24 mouse cellular contexts compared by ENCODE assay signal in the genomic region with DNA sequence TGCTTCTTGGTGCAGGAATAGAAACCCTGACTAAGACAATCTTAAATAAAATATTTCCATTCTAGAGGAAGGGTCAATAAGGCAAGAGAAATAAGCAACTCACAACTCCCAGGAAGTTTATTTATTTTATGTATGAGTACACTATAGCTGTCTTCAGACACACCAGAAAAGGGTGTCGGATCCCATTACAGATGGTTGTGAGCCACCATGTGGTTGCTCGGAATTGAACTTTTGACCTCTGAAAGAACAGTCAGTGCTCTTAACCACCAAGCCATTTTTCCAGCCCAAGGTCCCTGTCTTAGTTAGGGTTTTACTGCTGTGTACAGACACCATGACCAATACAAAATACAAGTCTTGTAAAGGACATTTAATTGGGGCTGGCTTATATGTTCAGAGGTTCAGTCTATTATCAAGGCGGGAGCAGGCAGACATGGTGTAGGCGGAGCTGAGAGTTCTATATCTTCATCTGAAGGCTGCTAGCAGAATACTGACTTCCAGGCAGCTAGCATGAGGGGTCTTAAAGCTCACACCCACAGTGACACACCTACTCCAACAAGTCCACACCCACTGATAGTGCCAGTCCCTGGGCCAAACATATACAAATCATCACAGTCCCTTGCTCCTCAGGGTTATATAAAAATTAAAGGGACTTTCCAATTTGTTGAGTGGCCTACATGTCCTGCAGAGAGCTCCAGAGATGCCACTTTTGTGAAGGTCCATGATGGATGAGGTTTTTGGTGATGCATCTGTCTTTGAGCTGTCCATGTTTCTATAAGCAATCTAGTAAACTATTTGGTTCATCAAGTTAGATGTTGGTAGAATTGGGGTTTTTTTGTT. TPM values are rescaled to one million over a fixed set of nuclear protein-coding genes. Genes with fewer than 3 reads are reported as not detected.
DNase-seq lines count a peak whose midpoint lies in the region; ATAC-seq and TF ChIP-seq lines count a peak whose summit lies in the region.
"Had no signal": no experiment of that assay in that cellular context is flagged by ENCODE, and none has a peak within 500 bp of the region (broad histone marks: within the 10 kb centered on the region; RNA-seq: fewer than 3 reads in every experiment).

No protein-coding gene starts in this region.

- no peak for DNase-seq in stomach, postnatal 0 days (ENCODE audit: low spot score)
- peak; percentile 46 to 55 (median 47) for DNase-seq in liver, embryonic 14.5 days (ENCODE audit: low read depth in 3 of 3, low spot score in 3 of 3)
- no peak for DNase-seq in right cerebral cortex, postnatal 10 days (ENCODE audit: low spot score in 2 of 2)
- DNase-seq in thymus, postnatal 14 days = no peak
- no peak for DNase-seq in layer of hippocampus, postnatal 36 days
- no peak for DNase-seq in gastrocnemius, postnatal 14 days
- DNase-seq: adrenal gland, postnatal 25 days; cerebellum, adult 18-20 months; cerebellum, postnatal 14 days; gastrocnemius, postnatal 10 days; heart, adult 11 months; kidney, adult 2 months; kidney, postnatal 10 days; lung, adult 18-20 months; lung, postnatal 10 days; midbrain, embryonic 14.5 days; right cerebral cortex, postnatal 25 days; thymus, postnatal 25 days had no signal

- H3K27ac ChIP-seq in stomach, embryonic 15.5 days = no peak overlapping the region
- no peak overlapping the region for H3K27ac ChIP-seq in stomach, postnatal 0 days (replicated peaks)
- peak overlapping the region; percentile 78 for H3K27ac ChIP-seq in liver, embryonic 14.5 days
- H3K27ac ChIP-seq: forebrain, embryonic 12.5 days; hindbrain, embryonic 15.5 days; neural tube, embryonic 12.5 days had no signal

- no peaks in the 10 kb centered on the region for H3K9me3 ChIP-seq in stomach, embryonic 15.5 days
- no peaks in the 10 kb centered on the region for H3K9me3 ChIP-seq in stomach, postnatal 0 days (ENCODE audit: control insufficient read depth, low read length)
- no peaks in the 10 kb centered on the region for H3K9me3 ChIP-seq in liver, embryonic 14.5 days (ENCODE audit: control insufficient read depth, low read length)
- H3K9me3 ChIP-seq: forebrain, embryonic 12.5 days; hindbrain, embryonic 15.5 days; neural tube, embryonic 12.5 days had no signal

- H3K27me3 ChIP-seq in stomach, embryonic 15.5 days (replicated peaks) = no peaks in the 10 kb centered on the region
- H3K27me3 ChIP-seq in stomach, postnatal 0 days (ENCODE audit: control insufficient read depth, insufficient read depth, low read length) = no peaks in the 10 kb centered on the region
- no peaks in the 10 kb centered on the region for H3K27me3 ChIP-seq in liver, embryonic 14.5 days (ENCODE audit: control insufficient read depth, insufficient read depth, low read length)
- H3K27me3 ChIP-seq: forebrain, embryonic 12.5 days; hindbrain, embryonic 15.5 days; neural tube, embryonic 12.5 days had no signal

- no peak overlapping the region for H3K9ac ChIP-seq in stomach, embryonic 15.5 days
- H3K9ac ChIP-seq in stomach, postnatal 0 days (ENCODE audit: low read length) = no peak overlapping the region
- no peak overlapping the region for H3K9ac ChIP-seq in liver, embryonic 14.5 days (replicated peaks)
- H3K9ac ChIP-seq: forebrain, embryonic 12.5 days; hindbrain, embryonic 15.5 days; neural tube, embryonic 12.5 days had no signal

- no peak overlapping the region for H3K4me3 ChIP-seq in stomach, embryonic 15.5 days (replicated peaks)
- H3K4me3 ChIP-seq in stomach, postnatal 0 days (ENCODE audit: low read depth, low read length) = no peak overlapping the region
- no peak overlapping the region for H3K4me3 ChIP-seq in liver, embryonic 14.5 days (ENCODE audit: insufficient read depth in 1 of 2, low read depth in 2 of 2, low read length in 2 of 2)
- H3K4me3 ChIP-seq: forebrain, embryonic 12.5 days; hindbrain, embryonic 15.5 days; neural tube, embryonic 12.5 days had no signal

- TF ChIP-seq CTCF in stomach, postnatal 0 days (IDR thresholded peaks at IDR 0.05; ENCODE audit: low read depth) = no peak
- TF ChIP-seq CTCF in liver, embryonic 14.5 days (IDR thresholded peaks at IDR 0.05; ENCODE audit: low read depth) = no peak

- 79% methylated on average over 4 of the region's 4 CpGs for WGBS in stomach, embryonic 15.5 days
- 88% methylated on average over 4 of the region's 4 CpGs for WGBS in stomach, postnatal 0 days
- 39% methylated on average over 4 of the region's 4 CpGs for WGBS in liver, embryonic 14.5 days (ENCODE audit: insufficient replicate concordance)

- ATAC-seq in stomach, embryonic 15.5 days (ENCODE audit: insufficient read depth, low FRiP score, low read depth) = peak; percentile 50; the same call in 1 of the 2 replicates
- ATAC-seq in stomach, postnatal 0 days (ENCODE audit: low FRiP score, low TSS enrichment) = no peak
- peak; percentile 72 for ATAC-seq in erythroblast, adult 5-6 weeks (replicated peaks; ENCODE audit: low FRiP score, poor library complexity, severe bottlenecking)
- peak; percentile 89 for ATAC-seq in liver, embryonic 14.5 days (ENCODE audit: insufficient read depth)

- intact Hi-C loops in gastrocnemius, postnatal 14 days (cut with DNase I; ENCODE audit: low total_unique reads) = no loop called here

- no peak overlapping the region for H3K4me2 ChIP-seq in stomach, embryonic 15.5 days
- H3K4me2 ChIP-seq in stomach, postnatal 0 days (replicated peaks; ENCODE audit: low read depth) = no peak overlapping the region
- peak overlapping the region; percentile 45 for H3K4me2 ChIP-seq in liver, embryonic 14.5 days (ENCODE audit: low read depth)
- H3K4me2 ChIP-seq: forebrain, embryonic 12.5 days; heart, embryonic 11.5 days; hindbrain, embryonic 15.5 days; neural tube, embryonic 12.5 days had no signal

- no peak for TF ChIP-seq EP300 in stomach, postnatal 0 days (optimal IDR thresholded peaks at IDR 0.05)
- no peak for TF ChIP-seq EP300 in liver, embryonic 14.5 days (IDR thresholded peaks at IDR 0.05; ENCODE audit: low read depth)

- H3K36me3 ChIP-seq in stomach, embryonic 15.5 days = no peaks in the 10 kb centered on the region
- H3K36me3 ChIP-seq in stomach, postnatal 0 days (ENCODE audit: control insufficient read depth, insufficient read depth, low read length) = 0 out of 2 replicates have a peak, but pooled peaks cover 4% of the 10 kb centered on the region
- H3K36me3 ChIP-seq in liver, embryonic 14.5 days (replicated peaks; ENCODE audit: control insufficient read depth, insufficient read depth, low read depth) = no peaks in the 10 kb centered on the region; the same call in 1 of the 2 replicates
- H3K36me3 ChIP-seq: forebrain, embryonic 12.5 days had no signal

- no peaks in the 10 kb centered on the region for H3K4me1 ChIP-seq in stomach, embryonic 15.5 days
- no peaks in the 10 kb centered on the region for H3K4me1 ChIP-seq in stomach, postnatal 0 days (replicated peaks; ENCODE audit: control insufficient read depth, insufficient read depth)
- peaks cover 15 to 24% of the 10 kb centered on the region in 2 experiments for H3K4me1 ChIP-seq in liver, embryonic 14.5 days (replicated peaks; ENCODE audit: control insufficient read depth in 2 of 2, insufficient read depth in 2 of 2, low read length in 1 of 2)
- H3K4me1 ChIP-seq: forebrain, embryonic 12.5 days; neural tube, embryonic 12.5 days had no signal

RNA-seq across cellular contexts. Expression of a gene that starts 9.0 kb away (rescaled TPM):
- polyA plus RNA-seq in stomach, embryonic 15.5 days (2015; fragmentation: Nextera tagmentation; extraction: Ambion mirVana) = 27.8 and 29.7 TPM in 2 replicates
- 13.1 and 13.2 TPM in 2 replicates for polyA plus RNA-seq in stomach, postnatal 0 days (2015; fragmentation: Nextera tagmentation; extraction: Ambion mirVana)
- 11.3 and 15.6 TPM in 2 replicates for total RNA-seq in erythroblast, adult 5-6 weeks (2015; ENCODE audit: low replicate concordance)
- 12.9 and 16.2 TPM in 2 replicates for total RNA-seq in erythroblast, adult 5-6 weeks (2017; ENCODE audit: low replicate concordance)
- polyA plus RNA-seq in liver, embryonic 14.5 days (2012; rRNA removed) = 6.5 and 7.8 TPM in 2 replicates
- polyA plus RNA-seq in liver, embryonic 14.5 days (2014; fragmentation: Nextera tagmentation; extraction: Ambion mirVana) = 14.3 and 17.7 TPM in 2 replicates
- 10 to 100 TPM; 78.1 to 79.5 TPM for total RNA-seq in layer of hippocampus, postnatal 36 days (2021)
- 10 to 100 TPM; 28.5 to 31.7 TPM for total RNA-seq in gastrocnemius, postnatal 14 days (2021)

Comparison
In these comparisons a context has a peak if more than half of its experiments do, and no peak if none do; other contexts are left out.
1. DNase-seq: peak in liver, embryonic 14.5 days (3 of 3); none in stomach, postnatal 0 days (single experiment), right cerebral cortex, postnatal 10 days (0 of 2), thymus, postnatal 14 days (single experiment), layer of hippocampus, postnatal 36 days (0 of 2) and gastrocnemius, postnatal 14 days (single experiment).